Mouse (Mus musculus) forebrain, postnatal 0 days (tissue): ENCODE measurements around the gene Rell1. TPM values are rescaled to one million over a fixed set of nuclear protein-coding genes. Genes with fewer than 3 reads are reported as not detected.
A peak's percentile ranks its signal among the peaks of the same experiment; 100 is the strongest.

ENCODE experiments used
- ATAC-seq: fragments of 200-750 bp; cut with Nextera tagmentation; 2 replicates; pipeline ENCODE4 v1.8.0; 2017; ENCODE audit warnings: mild to moderate bottlenecking, moderate library complexity
- DNase-seq: peaks from one replicate; pipeline ENCODE4 v3.0.0-alpha.2; 2015
- H3K27ac ChIP-seq: fragments of 300-500 bp; sonication (generic); 2 replicates; pipeline ENCODE4 v1.5.1; 2014; ENCODE audit warnings: low read depth, mild to moderate bottlenecking, antibody characterized with exemption, low read length, moderate library complexity, mixed read lengths
- H3K27me3 ChIP-seq: fragments of 300-500 bp; sonication (generic); 2 replicates; pipeline ENCODE4 v1.6.1; 2014; ENCODE audit warnings: mild to moderate bottlenecking, low read length, mixed read lengths; ENCODE audit not compliant: insufficient read depth
- H3K36me3 ChIP-seq: fragments of 300-500 bp; sonication (generic); 2 replicates; pipeline ENCODE4 v1.6.1; 2014; ENCODE audit warnings: mild to moderate bottlenecking, moderate library complexity; ENCODE audit not compliant: insufficient read depth
- H3K4me1 ChIP-seq: fragments of 300-500 bp; sonication (generic); 2 replicates; pipeline ENCODE4 v1.6.1; 2014; ENCODE audit warnings: antibody characterized with exemption; ENCODE audit not compliant: insufficient read depth
- H3K4me2 ChIP-seq: fragments of 300-500 bp; sonication (generic); 2 replicates; pipeline ENCODE4 v1.6.1; 2014; ENCODE audit warnings: low read depth, mild to moderate bottlenecking, moderate library complexity
- H3K4me3 ChIP-seq: fragments of 300-500 bp; sonication (generic); 2 replicates; pipeline ENCODE4 v1.5.1; 2014; ENCODE audit warnings: low read depth, low read length, mixed read lengths
- H3K9ac ChIP-seq: fragments of 300-500 bp; sonication (generic); 2 replicates; pipeline ENCODE4 v1.6.1; 2014; ENCODE audit warnings: mild to moderate bottlenecking
- H3K9me3 ChIP-seq: fragments of 300-500 bp; sonication (generic); 2 replicates; pipeline ENCODE4 v1.6.1; 2016; ENCODE audit warnings: low read length
- CTCF ChIP-seq: sonication (generic); IDR thresholded peaks from 2 replicates; pipeline ENCODE4 v1.5.1; 2016; ENCODE audit warnings: antibody characterized with exemption, control low read depth, low read depth
- WGBS: fragments of 180-500 bp; shearing (Covaris S2); extraction: QIAGEN DNeasy Blood & Tissue Kit; methylation state at CpG from one replicate; pipeline ENCODE4 v1.1.7; 2014; 5-methylcytosine and 5-hydroxymethylcytosine counted together
- polyA plus RNA-seq: library from polyadenylated mRNA; unstranded; fragments of >200 nt; fragmentation: Nextera tagmentation; extraction: Ambion mirVana; gene quantifications from 2 replicates; pipeline ENCODE4 v1.2.1, GENCODE M21; 2015
- total RNA-seq: library from RNA; depleted of rRNA; stranded (reverse); fragments of >200 nt; gene quantifications from 2 replicates; pipeline ENCODE4 v1.2.3, GENCODE M21; 2014

Gene Rell1
- total and polyA plus RNA-seq, 2 experiments from 2014 or later: 5.3 to 11.2 TPM

DNA sequence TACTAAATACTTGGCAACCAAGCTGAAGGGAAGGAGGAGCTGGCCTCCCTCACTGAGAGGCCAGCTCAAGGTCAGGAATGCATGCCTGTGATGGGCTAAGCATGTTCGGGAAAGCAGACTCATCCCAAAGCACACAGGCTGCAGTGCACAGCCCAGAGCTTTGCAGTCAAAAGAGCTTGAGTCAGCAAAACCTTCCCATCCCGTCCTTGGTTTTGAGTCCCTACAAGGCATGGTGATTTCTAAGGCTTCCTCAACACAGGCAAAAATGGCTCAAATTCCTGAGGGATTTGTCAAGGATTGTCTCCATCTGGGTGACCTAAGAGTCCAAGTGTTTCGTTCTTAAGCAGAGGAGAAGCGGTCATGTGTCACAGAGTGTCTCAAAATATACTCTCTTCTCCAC, 50.5 kb downstream of the Rell1 start:
- WGBS: 84% methylated on average over 4 of the region's 4 CpGs
- H3K9me3 ChIP-seq: no peaks in the 10 kb centered on the region
- no peak overlapping the region for H3K4me3 ChIP-seq
- no peak overlapping the region for H3K27ac ChIP-seq
- no peak for TF ChIP-seq CTCF
- H3K4me2 ChIP-seq: no peak overlapping the region
- H3K4me1 ChIP-seq: no peaks in the 10 kb centered on the region
- DNase-seq: no peak
- no peaks in the 10 kb centered on the region for H3K27me3 ChIP-seq
- H3K36me3 ChIP-seq: 0 out of 2 replicates have a peak, but pooled peaks cover under 1% of the 10 kb centered on the region
- H3K9ac ChIP-seq: no peak overlapping the region
- no peak for ATAC-seq

DNA sequence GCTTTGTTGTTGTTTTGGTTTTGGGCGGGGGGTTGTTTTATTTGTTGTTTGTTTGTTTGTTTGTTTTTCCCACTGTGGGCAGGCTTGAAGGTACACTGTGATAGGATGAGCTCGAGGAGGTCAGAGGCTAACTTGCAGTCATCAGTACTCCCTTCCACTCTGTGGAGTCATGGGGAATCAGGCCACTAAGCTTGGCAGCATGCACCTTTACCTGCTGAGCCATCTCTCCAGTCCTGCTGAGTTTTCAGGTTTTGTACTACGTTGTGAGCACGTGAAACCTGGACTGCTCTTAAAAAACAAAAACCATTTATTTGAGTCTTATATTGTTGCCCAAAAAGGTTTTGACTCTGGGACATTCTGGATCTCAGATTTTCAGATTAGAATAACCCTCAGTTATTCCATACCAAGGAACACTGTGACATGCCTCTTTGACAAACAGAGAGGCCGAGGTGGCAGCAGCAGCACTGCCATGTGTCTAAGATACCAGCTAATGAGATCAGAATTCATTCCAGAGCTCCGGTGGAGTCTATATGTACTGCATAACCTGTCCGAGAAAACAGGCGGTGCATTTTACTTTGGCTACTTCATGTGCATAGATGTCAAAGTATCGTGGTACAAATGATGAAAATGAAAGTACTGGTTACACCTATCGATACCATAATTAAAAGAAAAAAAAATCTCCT, 52.1 kb downstream of the Rell1 start:
- TF ChIP-seq CTCF: no peak
- H3K36me3 ChIP-seq: 0 out of 2 replicates have a peak, but pooled peaks cover 4% of the 10 kb centered on the region
- no peak overlapping the region for H3K4me2 ChIP-seq
- no peaks in the 10 kb centered on the region for H3K4me1 ChIP-seq
- no peak for DNase-seq
- no peaks in the 10 kb centered on the region for H3K9me3 ChIP-seq
- no peak overlapping the region for H3K27ac ChIP-seq
- H3K9ac ChIP-seq: no peak overlapping the region
- WGBS: 89% methylated on average over 10 of the region's 10 CpGs
- H3K4me3 ChIP-seq: no peak overlapping the region
- H3K27me3 ChIP-seq: no peaks in the 10 kb centered on the region
- no peak for ATAC-seq

DNA sequence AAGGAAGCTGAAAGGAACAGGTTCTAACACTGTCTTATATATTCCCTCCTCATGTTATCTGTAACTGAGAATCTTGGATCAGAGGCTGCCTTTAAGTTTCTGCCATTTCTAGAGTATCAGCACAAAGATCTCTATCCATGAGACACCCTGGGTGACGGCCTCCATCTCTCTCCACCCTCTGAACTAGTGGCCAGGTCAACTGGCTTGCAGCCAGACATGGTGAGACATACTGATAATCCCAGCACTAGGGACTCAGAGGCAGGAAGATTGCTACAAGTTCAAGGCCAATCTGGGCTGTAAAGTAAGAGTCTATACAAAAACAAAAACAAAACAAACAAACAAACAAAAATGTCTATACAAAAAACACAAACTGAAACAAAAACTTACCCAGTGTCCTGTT, 53.8 kb downstream of the Rell1 start:
- H3K36me3 ChIP-seq: 0 out of 2 replicates have a peak, but pooled peaks cover 4% of the 10 kb centered on the region
- no peak for ATAC-seq
- WGBS: 88% methylated on average over 1 of the region's 1 CpGs
- H3K4me2 ChIP-seq: no peak overlapping the region
- no peaks in the 10 kb centered on the region for H3K4me1 ChIP-seq
- no peaks in the 10 kb centered on the region for H3K9me3 ChIP-seq
- no peak for TF ChIP-seq CTCF
- no peak overlapping the region for H3K4me3 ChIP-seq
- H3K27me3 ChIP-seq: no peaks in the 10 kb centered on the region
- DNase-seq: no peak
- H3K27ac ChIP-seq: no peak overlapping the region
- no peak overlapping the region for H3K9ac ChIP-seq

DNA sequence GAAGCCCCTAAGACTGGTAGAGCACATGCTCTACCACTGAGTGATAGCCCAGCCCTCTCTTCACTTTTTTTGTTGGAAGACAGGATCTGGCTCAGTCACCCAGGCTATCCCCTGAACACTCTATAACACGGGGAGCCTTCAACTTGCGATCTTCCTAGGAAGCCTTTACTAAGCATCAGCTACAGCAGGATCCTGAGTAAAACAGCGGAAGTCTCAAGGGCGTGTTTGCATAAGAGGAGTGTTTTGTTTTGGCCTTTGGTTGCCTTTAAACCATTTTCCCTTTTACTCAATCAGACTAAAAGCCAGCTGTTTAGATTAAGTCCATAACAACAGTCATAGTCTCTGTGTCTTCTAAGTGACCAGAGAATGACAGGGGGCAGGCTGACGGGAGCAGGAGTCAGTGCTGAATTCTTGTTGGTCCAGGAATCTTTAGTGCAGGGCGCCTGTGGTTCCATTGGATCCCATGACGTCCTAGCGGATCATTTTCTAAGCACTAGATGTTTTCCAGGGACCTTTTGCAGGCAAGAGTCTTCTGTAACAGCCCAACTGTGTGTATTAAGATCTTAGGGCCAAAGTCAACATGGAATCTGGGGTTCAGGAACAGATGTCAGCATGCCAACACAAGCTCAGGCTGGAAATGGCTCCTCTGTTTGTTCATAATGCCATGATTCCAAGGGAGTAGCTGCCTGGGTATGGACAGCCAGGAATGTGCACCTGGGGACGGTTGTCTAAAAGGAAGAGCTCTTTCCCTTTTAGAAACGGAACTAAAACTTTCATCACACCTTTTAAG, 58.3 kb downstream of the Rell1 start:
- Histone ChIP-seq H3K4me3 (no peak overlapping the region), H3K4me1 (no peaks in the 10 kb centered on the region), H3K36me3 (0 out of 2 replicates have a peak, but pooled peaks cover 4% of the 10 kb centered on the region), H3K27ac (no peak overlapping the region), H3K4me2 (no peak overlapping the region), H3K9me3 (no peaks in the 10 kb centered on the region), H3K27me3 (no peaks in the 10 kb centered on the region), H3K9ac (no peak overlapping the region)
- ATAC-seq (no peak), DNase-seq (no peak)
- 89% methylated on average over 10 of the region's 10 CpGs for WGBS
- no peak for TF ChIP-seq CTCF

DNA sequence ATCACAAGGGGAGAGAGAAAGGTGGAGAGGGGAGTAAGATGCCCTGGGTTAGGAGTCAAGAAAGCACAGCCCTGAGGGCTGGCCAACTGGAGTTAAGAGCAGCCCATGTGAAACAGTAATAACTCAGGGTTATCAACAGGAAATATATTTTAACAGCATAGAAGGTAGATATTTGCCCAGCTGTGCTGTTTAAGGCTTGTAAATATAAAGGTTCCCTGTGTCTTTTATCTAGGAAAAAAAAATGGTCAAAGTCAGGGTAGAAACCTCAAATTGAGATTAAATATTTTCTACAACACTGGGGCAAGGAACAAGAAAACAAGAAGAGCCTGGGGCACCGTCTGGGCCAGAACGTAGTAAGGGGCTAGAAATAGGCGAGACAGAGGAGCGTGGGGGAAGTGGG, 61.2 kb downstream of the Rell1 start:
- Histone ChIP-seq H3K27me3 (no peaks in the 10 kb centered on the region), H3K27ac (no peak overlapping the region), H3K4me2 (no peak overlapping the region), H3K4me1 (no peaks in the 10 kb centered on the region), H3K9me3 (no peaks in the 10 kb centered on the region), H3K9ac (no peak overlapping the region), H3K4me3 (no peak overlapping the region), H3K36me3 (no peaks in the 10 kb centered on the region)
- 77% methylated on average over 4 of the region's 4 CpGs for WGBS
- TF ChIP-seq CTCF: no peak
- no peak for ATAC-seq
- no peak for DNase-seq

DNA sequence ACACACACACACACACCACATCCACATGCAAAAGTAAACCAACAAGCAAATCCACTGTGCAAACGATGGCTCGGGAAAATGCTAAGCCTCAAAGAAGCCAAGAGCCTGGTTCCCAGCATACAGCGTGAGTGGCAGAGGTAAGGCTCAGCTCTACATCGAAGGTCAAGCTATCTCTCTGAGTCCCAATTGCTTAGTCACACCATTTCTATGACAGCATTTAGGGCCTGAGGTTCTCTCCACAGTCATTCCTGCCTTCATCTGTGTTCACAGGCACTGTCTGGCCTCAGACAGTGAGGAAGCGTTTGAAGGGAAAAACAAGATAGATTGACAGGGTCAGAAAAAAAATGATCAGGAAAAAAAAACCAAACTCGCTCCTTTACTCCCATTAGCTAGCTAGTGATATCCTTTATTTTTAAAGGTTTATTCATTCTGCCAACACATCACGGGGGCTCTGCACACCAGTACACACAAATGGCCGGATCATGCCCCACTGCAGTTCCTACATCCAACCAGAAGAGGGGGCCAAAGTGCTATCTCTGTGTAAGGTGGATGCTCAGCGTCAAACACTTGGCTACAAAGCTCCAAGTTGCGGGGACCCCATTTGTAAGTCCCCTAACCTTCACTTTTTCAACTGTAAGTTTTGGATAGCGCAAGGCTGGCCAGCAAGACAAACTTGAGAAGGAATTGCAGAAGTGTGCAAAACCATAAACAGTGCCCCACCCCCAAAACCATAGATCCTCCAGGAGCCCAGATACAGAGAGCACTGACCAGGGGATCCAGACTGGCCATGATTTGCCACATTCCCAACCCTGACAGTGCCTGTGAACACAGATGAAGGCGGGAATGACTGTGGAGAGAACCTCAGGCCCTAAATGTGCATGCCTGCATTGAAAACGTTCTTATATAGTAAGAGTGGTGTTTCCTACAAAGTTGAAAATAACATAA, 62.3 kb downstream of the Rell1 start:
- H3K9ac ChIP-seq: no peak overlapping the region
- 39% methylated on average over 13 of the region's 13 CpGs for WGBS
- no peaks in the 10 kb centered on the region for H3K27me3 ChIP-seq
- H3K27ac ChIP-seq: no peak overlapping the region
- H3K4me3 ChIP-seq: no peak overlapping the region
- ATAC-seq: peak; percentile 88
- no peaks in the 10 kb centered on the region for H3K36me3 ChIP-seq
- DNase-seq: peak; percentile 91
- H3K9me3 ChIP-seq: no peaks in the 10 kb centered on the region
- peak; percentile 98 for TF ChIP-seq CTCF
- no peaks in the 10 kb centered on the region for H3K4me1 ChIP-seq
- H3K4me2 ChIP-seq: no peak overlapping the region
